Mouse (Mus musculus) bone marrow, adult 2 months (tissue): Measurements from ENCODE around the gene Carm1. TPM values are rescaled to one million over a fixed set of nuclear protein-coding genes. Genes with fewer than 3 reads are reported as not detected.

Source experiments
- H3K27ac ChIP-seq: fragments of 200-500 bp; 2 replicates; pipeline ENCODE4 v1.5.1; 2012; ENCODE audit warnings: low read depth, mild to moderate bottlenecking, control low read depth, inconsistent platforms, low read length; ENCODE audit not compliant: control insufficient read depth, poor library complexity, insufficient read depth
- H3K4me1 ChIP-seq: fragments of 200-500 bp; 2 replicates; pipeline ENCODE4 v1.6.1; 2011; ENCODE audit warnings: low read length; ENCODE audit not compliant: control insufficient read depth, insufficient read depth
- H3K4me3 ChIP-seq: fragments of 200-500 bp; replicated peaks from 2 replicates; pipeline ENCODE3; 2011; ENCODE audit warnings: mild to moderate bottlenecking, low read depth, low read length, control low read depth; ENCODE audit not compliant: control insufficient read depth
- CTCF ChIP-seq: fragments of 200-500 bp; IDR thresholded peaks from 2 replicates; pipeline ENCODE4 v1.5.1; 2011; ENCODE audit warnings: low read length, control low read depth; ENCODE audit not compliant: control insufficient read depth, insufficient read depth
- POLR2A ChIP-seq: fragments of 200-500 bp; IDR thresholded peaks from 2 replicates; pipeline ENCODE4 v1.6.1; 2011; ENCODE audit warnings: low read depth, mild to moderate bottlenecking, control low read depth, low read length, borderline replicate concordance; ENCODE audit not compliant: control insufficient read depth
- WGBS: fragments of 180-500 bp; shearing (Covaris S2); methylation state at CpG from one replicate; pipeline ENCODE4 v1.1.7; 2018; 5-methylcytosine and 5-hydroxymethylcytosine counted together
- polyA plus RNA-seq: library from polyadenylated mRNA; stranded (reverse); fragments of >200 nt; gene quantifications from 2 replicates; pipeline ENCODE4 v1.2.4, GENCODE M21; 2011; ENCODE audit warnings: low replicate concordance; ENCODE audit not compliant: missing spikeins, insufficient read depth, insufficient read length

The Carm1 gene
- polyA plus RNA-seq, 1 experiment: 37.6 TPM

- TF ChIP-seq POLR2A (no peak), CTCF (no peak)
- H3K27ac ChIP-seq: peak overlapping the region; percentile 83
- H3K4me3 ChIP-seq: no peak overlapping the region
- WGBS: 51% methylated on average over 4 of the region's 4 CpGs
- H3K4me1 ChIP-seq: peaks cover 6% of the 10 kb centered on the region
These were observed 11.7 kb downstream of the Carm1 start for GRCm38 (mm10) chr9:21558366-21558765.

- Histone ChIP-seq H3K4me3 (no peak overlapping the region), H3K27ac (peak overlapping the region; percentile 56), H3K4me1 (peaks cover 6% of the 10 kb centered on the region)
These were observed 12.5 kb downstream of the Carm1 start for GRCm38 (mm10) chr9:21559151-21559550.

GRCm38 (mm10) chr9:21564420-21564819, 17.7 kb downstream of the Carm1 start:
- 91% methylated on average over 1 of the region's 1 CpGs for WGBS
- TF ChIP-seq CTCF (no peak), POLR2A (no peak)
- H3K4me1 ChIP-seq: no peaks in the 10 kb centered on the region; the same call in 1 of the 2 replicates
- no peak overlapping the region for H3K4me3 ChIP-seq
- H3K27ac ChIP-seq: no peak overlapping the region

More at GRCm38 (mm10) chr9:21559151-21559550, 12.5 kb downstream of the Carm1 start:
- TF ChIP-seq CTCF (no peak), POLR2A (no peak)
- 87% methylated on average over 3 of the region's 3 CpGs for WGBS

GRCm38 (mm10) chr9:21565004-21565586, 18.4 kb downstream of the Carm1 start:
- no peak overlapping the region for H3K27ac ChIP-seq
- no peak overlapping the region for H3K4me3 ChIP-seq
- TF ChIP-seq POLR2A: no peak
- no peak for TF ChIP-seq CTCF
- WGBS: 70% methylated on average over 4 of the region's 4 CpGs
- H3K4me1 ChIP-seq: no peaks in the 10 kb centered on the region; the same call in 1 of the 2 replicates

GRCm38 (mm10) chr9:21566538-21566937, 19.8 kb downstream of the Carm1 start:
- Histone ChIP-seq H3K4me1 (no peaks in the 10 kb centered on the region; the same call in 1 of the 2 replicates), H3K27ac (no peak overlapping the region), H3K4me3 (no peak overlapping the region)
- 79% methylated on average over 1 of the region's 1 CpGs for WGBS
- TF ChIP-seq CTCF (no peak), POLR2A (no peak)

GRCm38 (mm10) chr9:21567051-21567450, 20.4 kb downstream of the Carm1 start:
- H3K27ac ChIP-seq: no peak overlapping the region
- no peaks in the 10 kb centered on the region; the same call in 1 of the 2 replicates for H3K4me1 ChIP-seq
- H3K4me3 ChIP-seq: no peak overlapping the region
- TF ChIP-seq POLR2A (no peak), CTCF (no peak)
- 54% methylated on average over 2 of the region's 2 CpGs for WGBS

- TF ChIP-seq POLR2A: no peak
- no peak for TF ChIP-seq CTCF
- WGBS: 94% methylated on average over 8 of the region's 8 CpGs
- Histone ChIP-seq H3K4me1 (no peaks in the 10 kb centered on the region; the same call in 1 of the 2 replicates), H3K27ac (no peak overlapping the region), H3K4me3 (no peak overlapping the region)
These were observed 22.1 kb downstream of the Carm1 start for GRCm38 (mm10) chr9:21568657-21569255.

- peaks cover 1% of the 10 kb centered on the region; the same call in 1 of the 2 replicates for H3K4me1 ChIP-seq
- WGBS: 96% methylated on average over 8 of the region's 8 CpGs
These were observed 27.5 kb downstream of the Carm1 start for GRCm38 (mm10) chr9:21574012-21574801.

More at GRCm38 (mm10) chr9:21574012-21574801, 27.5 kb downstream of the Carm1 start:
- TF ChIP-seq CTCF (no peak), POLR2A (no peak)
- H3K4me3 ChIP-seq: no peak overlapping the region
- H3K27ac ChIP-seq: no peak overlapping the region
